Mouse (Mus musculus): ENCODE results near the gene Fcgr4.
A peak's percentile ranks its signal among the peaks of the same experiment; 100 is the strongest.
"Not testable (repeated sequence)": the region's sequence is repeated elsewhere in the genome, so short reads cannot be mapped to it uniquely, and the experiment has no call there.

The Fcgr4 gene

DNA sequence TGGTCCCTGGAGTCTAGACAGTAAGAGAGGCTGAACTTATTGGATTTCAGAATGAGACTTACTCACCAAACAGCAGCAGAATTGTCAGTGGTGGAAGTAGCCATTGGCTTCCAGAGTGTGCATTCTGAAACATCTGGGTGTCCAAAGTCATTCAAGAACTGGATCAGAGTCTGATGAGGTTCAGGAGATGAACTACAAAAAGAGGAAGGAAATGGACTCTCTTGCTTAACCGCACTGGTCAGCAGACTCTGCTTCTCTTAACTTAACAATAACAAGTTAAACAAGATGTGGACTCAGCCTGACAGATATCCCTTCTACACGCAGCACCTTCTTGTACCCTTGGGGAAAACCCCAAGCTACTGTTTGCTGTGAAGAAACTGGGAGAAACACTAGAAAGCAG is 40.5 kb downstream of the Fcgr4 start:
- no peak for DNase-seq

DNA sequence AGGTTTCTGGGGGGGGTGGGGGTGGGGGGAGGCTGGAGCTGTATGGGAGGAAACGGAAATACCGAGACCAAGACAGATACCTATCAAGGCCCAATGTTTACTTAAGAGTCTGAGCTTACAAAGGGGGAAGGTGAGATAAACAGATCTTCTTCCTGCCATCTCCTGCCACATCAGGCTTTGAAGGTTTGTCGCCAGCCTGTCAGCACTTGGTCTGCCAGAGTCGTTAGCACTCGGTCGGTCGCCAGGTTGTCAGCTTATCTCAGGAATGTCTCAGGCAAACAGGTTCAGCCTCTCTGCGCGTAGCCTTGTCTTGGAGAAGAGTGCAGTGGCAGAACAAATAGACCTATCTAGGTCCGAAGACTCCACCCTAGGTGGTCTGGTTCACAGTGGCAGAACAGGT is 41.7 kb downstream of the Fcgr4 start:
- no peak for DNase-seq

DNA sequence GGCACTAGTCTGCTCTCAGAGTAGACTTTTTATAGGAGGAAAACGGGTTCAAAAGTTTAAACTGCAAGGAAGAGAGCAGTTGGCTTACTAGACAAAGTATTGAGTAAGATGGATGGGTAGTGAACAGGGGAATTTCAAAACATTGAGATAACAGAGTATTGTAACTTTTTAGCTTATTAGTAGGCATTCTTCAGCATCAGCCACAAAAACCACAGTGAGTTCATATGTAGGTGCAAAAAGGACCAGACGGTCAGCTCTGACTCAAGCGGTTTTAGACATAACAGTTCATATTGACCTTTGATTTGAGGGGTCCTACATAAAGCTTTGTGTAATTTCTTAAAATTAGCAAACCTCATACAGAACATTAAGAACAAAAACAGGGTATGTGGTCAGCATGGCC is 42.8 kb downstream of the Fcgr4 start:
- DNase-seq, result no peak

DNA sequence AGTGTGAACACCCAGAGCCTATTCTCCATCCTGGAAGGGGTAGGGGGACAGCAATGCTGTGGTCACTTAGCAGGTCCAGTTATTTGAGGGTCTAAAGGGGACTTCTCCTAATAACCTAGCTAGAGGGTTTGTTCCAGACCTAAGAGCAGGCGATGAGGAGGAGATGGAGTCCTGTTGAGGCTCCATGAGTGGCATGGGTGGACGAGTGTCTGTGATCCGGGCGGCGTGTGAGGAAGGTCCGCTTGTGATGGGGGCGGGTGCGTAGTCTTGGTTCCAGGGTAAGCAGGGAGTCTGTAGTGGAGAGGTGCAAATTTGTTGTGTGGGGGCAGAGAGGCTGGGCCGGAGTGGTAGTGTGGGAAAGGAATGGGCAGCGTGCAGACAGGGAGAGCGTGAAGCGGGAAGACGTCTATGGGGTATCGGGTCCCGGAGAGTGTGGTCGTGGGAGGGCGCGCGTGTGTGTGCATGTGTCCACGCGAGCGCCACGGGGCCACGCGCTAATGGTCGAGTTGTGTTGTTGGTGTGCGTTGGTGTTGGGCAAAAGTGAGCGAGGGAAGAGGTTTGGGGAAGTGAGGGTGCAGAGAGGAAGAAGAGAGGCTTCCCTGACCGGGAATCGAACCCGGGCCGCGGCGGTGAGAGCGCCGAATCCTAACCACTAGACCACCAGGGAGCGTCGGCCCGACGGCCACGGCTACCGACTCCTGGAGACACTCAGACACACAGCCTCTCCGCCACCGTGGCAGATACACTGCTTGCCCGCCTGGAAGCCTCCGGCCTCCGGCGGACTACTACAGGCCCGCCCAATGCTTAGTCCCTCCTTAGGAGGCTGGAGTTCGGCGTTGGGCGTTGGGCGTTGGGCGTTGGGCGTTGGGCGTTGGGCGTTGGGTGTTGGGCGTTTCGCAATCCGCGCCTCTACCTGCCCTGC is 45.1 kb downstream of the Fcgr4 start:
- peak; percentile 32 for DNase-seq

DNA sequence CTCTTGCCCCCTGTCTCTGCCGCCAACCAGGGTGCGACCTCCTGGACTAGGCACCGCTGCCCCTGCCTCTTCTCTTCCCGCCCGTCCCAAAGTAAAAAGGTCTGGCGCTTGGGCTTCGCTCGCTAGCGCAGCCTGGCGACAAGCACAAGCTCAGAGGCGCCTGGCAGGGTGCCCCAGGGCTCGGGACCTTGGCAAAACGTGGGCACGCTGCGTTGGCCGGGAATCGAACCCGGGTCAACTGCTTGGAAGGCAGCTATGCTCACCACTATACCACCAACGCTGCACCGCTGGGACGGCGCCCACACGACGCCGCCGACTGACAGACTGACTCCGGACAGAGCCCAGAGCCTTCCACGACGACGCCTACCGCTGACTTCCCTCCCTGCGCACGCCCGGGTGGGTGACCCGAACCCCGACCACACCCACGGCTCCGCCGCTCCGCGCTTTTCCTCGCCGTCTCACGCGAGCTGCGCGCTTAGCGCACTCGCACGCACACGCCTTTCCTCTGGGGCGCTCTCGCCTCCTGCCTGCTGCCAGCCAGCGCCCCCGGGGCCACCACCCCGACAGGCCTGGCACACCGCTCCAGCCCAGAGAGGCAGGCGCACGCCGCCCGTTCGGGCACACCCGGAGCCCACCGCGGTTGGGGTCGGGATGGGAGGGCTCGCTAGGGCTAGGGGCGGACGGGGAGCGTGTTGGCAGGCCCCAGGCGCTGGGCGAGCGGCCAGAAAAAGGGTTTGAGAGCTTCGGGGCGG is 45.9 kb downstream of the Fcgr4 start, which contains the start of gene Fcgr3:
Gene Fcgr3 (minus strand): TSS at position 445 of the 752 bp plus-strand sequence.
- peak; percentile 82 for DNase-seq

DNA sequence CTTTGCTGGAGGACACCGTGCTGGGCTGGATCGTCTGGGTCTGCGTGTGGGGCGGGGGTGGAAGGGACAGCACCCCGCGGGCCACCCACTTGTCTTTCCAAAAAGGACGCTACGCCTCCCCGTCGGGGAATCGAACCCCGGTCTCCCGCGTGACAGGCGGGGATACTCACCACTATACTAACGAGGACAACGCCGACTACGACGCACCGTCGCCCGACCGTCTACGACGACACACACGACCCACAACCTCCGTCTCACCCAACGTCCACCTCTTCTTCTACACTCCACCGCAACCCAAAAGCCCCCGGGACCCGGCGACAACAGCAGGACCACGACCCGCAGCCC is 46.5 kb downstream of the Fcgr4 start:
- DNase-seq, result peak; percentile 40

DNA sequence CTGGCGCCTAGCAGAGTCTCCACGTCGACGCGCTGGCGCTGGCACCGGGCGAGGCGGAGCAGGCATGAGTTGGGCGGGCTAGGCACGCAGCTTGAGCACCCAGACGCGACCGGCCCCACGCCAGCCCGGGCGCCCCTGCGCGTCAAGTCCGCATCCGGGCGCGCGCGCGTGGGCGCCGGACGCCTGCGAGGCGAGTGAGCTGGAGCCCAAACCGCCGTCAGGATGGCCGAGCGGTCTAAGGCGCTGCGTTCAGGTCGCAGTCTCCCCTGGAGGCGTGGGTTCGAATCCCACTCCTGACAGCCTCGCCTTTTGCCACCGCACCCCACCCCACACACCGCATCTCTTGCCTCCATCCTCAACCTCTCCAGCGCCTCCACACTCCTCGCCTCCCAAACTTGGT is 47.0 kb downstream of the Fcgr4 start:
- DNase-seq, result peak; percentile 47

DNA sequence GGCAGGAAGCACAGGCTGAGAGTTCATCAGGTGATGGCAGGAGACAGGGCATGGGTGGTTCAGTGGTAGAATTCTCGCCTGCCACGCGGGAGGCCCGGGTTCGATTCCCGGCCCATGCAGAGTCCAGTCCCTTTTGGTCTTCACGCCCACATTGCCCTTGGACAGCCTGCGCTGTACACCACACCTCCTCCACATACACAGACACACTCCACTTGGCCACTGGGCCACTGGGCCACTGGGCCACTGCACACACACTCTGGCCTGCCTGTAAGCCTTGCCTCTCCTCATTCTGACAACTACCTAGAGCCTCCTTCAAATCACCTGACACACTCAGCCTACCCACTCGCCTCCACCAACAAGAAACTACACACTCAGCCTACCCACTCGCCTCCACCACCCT is 47.9 kb downstream of the Fcgr4 start:
- DNase-seq, result not testable (repeated sequence)

DNA sequence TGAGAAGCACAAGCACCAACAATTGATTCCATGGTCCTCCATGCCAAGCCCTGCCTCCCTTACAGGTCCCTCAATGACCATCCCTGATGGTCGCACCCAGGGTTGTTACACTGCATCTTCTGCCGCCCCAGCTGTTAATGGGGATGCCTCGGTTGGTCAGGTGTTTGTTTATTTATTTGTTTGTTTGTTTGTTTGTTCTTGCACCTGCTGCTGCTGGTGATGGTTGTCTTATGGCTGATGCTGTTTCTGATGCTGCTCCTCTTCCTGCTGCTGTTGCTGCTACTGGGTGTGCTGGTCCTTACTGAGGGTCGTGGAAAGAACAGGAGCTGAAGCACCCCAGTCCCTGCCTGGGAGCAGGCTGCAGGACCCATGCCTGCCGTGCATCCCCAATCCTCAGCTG is 49.2 kb downstream of the Fcgr4 start:
- DNase-seq, result not testable (repeated sequence)

DNA sequence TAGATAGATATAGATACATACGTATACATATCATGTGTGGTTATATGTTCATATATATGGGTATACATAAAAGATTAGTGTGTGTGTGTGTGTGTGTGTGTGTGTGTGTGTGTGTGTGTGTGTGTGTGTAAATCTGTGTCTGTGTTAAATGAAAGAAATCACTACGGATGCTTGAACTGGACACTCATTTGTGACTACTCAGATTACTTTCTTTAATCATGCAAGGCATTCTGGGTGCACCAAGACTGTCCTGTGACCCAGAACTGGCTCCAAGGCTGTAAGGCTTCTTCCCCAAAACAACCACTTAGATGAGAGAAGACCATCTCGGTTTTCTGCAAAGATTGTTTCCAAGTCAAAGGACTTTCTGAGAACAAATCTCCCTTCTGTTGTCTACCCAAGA is 50.8 kb downstream of the Fcgr4 start:
- peak; percentile 27 for DNase-seq

DNA sequence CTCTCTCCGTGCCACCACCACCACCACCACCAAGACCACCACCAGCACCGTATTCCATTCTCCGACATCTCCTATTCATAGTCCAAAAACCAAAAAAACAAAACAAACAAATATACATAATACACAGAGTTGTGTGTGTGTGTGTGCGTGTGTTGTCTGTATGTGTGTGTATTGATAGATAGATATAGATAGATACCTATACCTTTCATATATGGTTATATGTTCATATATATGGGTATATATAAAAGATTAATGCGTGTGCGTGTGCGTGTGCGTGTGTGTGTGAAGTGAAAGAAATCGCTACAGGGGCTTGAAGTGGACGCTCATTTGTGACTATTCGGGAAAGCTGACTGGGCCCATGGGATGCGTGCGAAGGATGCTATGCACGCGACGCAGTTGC is 52.2 kb downstream of the Fcgr4 start:
- not testable (repeated sequence) for DNase-seq

DNA sequence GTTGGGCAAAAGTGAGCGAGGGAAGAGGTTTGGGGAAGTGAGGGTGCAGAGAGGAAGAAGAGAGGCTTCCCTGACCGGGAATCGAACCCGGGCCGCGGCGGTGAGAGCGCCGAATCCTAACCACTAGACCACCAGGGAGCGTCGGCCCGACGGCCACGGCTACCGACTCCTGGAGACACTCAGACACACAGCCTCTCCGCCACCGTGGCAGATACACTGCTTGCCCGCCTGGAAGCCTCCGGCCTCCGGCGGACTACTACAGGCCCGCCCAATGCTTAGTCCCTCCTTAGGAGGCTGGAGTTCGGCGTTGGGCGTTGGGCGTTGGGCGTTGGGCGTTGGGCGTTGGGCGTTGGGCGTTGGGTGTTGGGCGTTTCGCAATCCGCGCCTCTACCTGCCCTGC is 53.0 kb downstream of the Fcgr4 start:
- DNase-seq, result not testable (repeated sequence)

DNA sequence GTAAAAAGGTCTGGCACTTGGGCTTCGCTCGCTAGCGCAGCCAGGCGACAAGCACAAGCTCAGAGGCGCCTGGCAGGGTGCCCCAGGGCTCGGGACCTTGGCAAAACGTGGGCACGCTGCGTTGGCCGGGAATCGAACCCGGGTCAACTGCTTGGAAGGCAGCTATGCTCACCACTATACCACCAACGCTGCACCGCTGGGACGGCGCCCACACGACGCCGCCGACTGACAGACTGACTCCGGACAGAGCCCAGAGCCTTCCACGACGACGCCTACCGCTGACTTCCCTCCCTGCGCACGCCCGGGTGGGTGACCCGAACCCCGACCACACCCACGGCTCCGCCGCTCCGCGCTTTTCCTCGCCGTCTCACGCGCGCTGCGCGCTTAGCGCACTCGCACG is 53.5 kb downstream of the Fcgr4 start:
- not testable (repeated sequence) for DNase-seq

DNA sequence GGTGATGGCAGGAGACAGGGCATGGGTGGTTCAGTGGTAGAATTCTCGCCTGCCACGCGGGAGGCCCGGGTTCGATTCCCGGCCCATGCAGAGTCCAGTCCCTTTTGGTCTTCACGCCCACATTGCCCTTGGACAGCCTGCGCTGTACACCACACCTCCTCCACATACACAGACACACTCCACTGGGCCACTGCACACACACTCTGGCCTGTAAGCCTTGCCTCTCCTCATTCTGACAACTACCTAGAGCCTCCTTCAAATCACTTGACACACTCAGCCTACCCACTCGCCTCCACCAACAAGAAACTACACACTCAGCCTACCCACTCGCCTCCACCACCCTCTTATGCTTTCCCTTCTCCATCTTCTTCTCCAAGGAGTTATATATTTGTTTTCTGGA is 55.6 kb downstream of the Fcgr4 start:
- DNase-seq, result not testable (repeated sequence)

DNA sequence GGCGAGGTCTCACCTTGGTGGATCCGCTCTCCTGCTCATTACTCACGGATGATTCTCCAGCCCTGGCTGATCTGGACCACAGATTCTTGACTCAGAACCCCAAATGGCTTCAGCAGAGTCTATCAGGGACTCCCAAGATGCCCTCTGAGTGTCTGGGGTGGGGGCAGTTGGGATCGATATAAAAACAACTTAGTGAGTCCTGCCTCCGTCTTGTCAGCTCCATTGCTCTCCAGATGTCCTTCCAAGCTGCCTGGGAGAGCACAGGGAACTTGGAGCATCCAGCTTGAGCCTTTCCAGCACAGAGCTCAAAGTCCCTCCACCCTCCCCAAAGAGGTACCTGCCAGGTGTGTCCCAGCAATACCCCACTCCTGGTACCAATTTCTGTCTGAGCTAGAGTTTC is 57.5 kb downstream of the Fcgr4 start:
- DNase-seq, result not testable (repeated sequence)

DNA sequence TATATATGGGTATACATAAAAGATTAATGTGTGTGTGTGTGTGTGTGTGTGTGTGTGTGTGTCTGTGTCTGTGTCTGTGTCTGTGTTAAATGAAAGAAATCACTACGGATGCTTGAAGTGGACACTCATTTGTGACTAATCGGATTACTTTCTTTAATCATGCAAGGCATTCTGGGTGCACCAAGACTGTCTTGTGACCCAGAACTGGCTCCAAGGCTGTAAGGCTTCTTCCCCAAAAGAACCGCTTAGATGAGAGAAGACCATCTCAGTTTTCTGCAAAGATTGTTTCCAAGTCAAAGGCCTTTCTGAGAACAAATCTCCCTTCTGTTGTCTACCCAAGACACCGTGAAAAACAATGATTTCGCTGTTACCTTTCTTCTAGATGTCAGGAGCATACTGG is 58.5 kb downstream of the Fcgr4 start:
- not testable (repeated sequence) for DNase-seq

DNA sequence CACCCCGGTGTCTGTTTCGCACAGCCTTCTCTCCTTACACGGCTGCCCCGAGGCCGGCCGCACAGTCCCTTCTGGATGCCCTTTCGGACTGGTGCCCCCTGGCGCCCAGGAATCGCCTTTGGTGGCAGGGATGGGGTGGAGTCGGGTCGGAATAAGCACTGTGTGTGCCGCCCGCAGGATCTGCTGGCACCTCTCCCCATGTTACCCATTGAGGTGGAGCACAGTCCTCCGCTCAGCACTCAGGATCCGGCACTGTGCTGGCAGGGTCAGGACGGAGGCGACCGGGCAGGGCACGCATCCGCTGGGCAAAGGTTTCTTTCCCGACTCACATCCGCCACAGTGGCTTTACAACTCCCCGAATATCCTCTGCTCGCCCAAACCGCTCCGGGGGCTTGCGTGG is 59.2 kb downstream of the Fcgr4 start:
- peak; percentile 47 for DNase-seq

DNA sequence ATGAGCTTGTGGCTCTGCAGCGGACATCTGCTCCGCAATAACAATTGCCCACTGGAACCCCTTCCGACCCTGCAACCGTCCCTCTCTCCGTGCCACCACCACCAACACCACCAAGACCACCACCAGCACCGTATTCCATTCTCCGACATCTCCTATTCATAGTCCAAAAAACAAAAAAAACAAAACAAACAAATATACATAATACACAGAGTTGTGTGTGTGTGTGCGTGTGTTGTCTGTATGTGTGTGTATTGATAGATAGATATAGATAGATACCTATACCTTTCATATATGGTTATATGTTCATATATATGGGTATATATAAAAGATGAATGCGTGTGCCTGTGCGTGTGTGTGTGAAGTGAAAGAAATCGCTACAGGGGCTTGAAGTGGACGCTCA is 59.7 kb downstream of the Fcgr4 start:
- DNase-seq, result not testable (repeated sequence)

DNA sequence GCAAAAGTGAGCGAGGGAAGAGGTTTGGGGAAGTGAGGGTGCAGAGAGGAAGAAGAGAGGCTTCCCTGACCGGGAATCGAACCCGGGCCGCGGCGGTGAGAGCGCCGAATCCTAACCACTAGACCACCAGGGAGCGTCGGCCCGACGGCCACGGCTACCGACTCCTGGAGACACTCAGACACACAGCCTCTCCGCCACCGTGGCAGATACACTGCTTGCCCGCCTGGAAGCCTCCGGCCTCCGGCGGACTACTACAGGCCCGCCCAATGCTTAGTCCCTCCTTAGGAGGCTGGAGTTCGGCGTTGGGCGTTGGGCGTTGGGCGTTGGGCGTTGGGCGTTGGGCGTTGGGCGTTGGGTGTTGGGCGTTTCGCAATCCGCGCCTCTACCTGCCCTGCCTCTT is 60.6 kb downstream of the Fcgr4 start:
- not testable (repeated sequence) for DNase-seq
